Mouse (Mus musculus) regulatory T cell (primary cell): ENCODE measurements around the gene Nuak2.

ENCODE experiments used
- in situ Hi-C: fragments of 300-600 bp; cut with MboI, MseI; formaldehyde crosslinking; loops from one replicate; pipeline ENCODE4 v1.15.1; 2025; ENCODE audit warnings: high pct_unique_total_duplicates

Nuak2 gene

DNA sequence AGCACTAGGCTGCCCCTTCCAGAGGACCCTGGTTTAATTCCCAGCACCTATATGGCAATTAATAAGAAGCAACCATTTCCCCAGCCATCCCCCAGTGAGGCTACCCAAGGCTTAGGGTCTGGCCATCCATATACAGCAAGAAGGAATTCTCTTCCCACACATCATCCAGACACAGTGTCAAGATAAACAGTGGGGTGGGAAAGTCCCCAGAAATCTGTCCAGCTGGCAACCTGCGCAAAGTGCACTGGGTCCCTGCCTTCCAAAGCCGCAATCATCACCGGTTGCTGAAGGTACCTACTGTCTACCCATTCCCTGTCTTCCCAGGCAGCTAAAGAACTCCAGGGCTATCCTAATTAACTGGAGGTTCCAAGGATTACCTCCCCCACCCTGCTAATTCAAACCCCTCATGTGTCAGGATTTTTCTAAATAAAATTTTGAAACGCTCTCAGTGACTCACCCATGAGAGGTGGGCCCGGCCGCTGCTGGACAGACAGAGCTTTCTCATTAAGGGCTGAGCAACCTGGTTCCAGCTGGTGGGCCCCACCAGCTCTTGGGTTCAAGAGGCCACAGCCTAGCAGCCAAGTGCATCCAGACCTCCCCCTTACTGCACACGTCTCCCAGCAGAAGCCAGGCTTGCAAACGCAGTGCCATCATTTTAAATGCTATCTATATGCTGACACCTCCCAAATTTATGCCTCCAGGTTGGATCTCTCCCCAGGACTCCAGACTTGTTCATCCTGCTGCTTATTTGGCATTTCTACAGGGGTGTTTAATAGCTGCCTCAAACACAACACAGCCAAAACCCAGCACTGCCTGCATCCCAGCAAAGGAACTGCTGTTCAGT is 60.5 kb downstream of the Nuak2 start:
- in situ Hi-C loops = no loop called here

DNA sequence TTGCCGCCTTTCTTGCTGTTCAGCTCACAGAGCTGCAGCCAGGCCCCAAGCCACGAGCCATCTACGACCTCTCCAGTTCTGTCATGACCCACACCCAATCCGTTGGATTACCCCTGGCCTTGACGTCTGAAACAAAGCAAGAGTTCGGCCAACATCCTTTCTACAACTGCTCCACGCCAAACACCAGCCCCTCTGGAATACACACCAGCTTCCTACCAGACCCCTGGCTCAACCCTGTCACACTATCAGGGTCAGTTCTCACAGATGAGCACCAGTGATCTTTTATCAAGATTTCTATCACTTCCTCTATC is 61.1 kb downstream of the Nuak2 start:
- in situ Hi-C loops = no loop called here

DNA sequence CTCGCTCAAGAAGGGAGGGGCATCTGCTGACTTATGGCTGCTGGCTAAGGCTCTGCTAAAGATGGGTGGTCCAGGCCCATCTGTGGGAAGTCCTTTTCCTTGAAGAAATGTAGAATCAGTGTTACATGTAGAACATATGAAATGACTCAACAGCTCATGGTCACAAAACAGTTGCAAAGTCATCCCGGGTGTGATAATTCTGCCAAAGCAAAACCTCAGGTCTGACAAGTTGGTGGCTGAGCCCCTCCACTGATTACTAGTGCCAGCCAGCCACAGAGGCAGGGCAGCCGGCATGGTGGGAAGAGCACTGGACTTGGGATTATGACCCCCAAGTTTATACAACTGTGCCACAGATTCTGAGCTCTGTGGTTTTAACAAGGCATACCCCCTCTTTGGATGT is 61.9 kb downstream of the Nuak2 start:
- in situ Hi-C loops = no loop called here

DNA sequence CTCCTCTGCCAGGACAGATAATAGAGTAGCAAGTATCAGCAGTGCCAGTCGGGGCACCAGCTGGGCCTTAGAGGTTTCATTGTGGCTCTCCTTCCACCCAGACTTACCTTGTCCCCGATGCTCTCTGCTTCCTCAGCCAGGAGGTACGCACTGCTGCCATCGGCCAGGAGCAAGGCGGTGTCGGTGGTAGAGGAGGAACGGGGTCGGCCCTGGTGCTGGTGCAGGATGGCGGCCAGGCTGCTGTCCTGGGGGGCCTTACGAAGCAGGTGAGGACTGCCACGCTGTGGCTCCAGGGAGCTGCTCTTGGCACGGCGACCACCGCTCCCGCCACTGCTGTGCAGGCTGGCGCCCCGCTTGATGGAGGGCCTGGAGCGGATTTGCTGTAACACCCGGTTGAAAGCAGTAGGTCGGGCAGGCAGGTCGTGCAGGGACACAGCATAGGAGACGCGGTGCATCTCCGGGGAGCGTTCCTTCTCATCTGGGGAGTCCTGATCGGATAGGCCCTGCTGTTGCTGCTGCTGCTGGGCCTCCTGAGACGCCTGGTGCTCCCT is 64.7 kb downstream of the Nuak2 start:
- in situ Hi-C loops = no loop called here

DNA sequence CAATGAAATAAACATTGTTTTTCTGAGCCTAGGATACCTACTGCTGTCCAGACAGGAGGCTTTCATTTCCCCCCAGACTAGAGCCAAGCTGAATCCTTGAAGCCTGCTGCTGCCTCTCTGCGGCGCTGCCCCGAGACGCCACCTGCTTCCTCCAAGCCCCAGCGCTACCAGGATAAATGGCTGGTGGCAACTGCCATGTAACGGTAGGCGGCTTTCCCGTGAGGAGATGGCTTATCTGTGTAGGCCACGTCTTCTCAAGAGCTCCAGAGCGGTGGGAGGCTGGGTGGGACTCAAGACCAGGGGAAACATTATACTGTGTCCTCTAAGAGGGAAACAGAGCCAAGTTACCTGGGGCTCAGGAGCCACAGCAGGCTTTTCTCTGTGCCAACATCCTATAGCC is 66.0 kb downstream of the Nuak2 start:
- in situ Hi-C loops = no loop called here
